Mouse (Mus musculus) lung, embryonic 14.5 days (tissue): ENCODE results near the gene Bcl11b. TPM values are rescaled to one million over a fixed set of nuclear protein-coding genes. Genes with fewer than 3 reads are reported as not detected.

Experiments used
- ATAC-seq: fragments of 200-750 bp; cut with Nextera tagmentation; 2 replicates; pipeline ENCODE4 v1.8.0; 2017; ENCODE audit warnings: mild to moderate bottlenecking, moderate TSS enrichment, moderate library complexity; ENCODE audit not compliant: insufficient read depth
- DNase-seq: peaks from one replicate; pipeline ENCODE4 v3.0.0-alpha.2; 2015
- H3K27ac ChIP-seq: fragments of 300-500 bp; sonication (generic); 2 replicates; pipeline ENCODE4 v1.5.1; 2014; ENCODE audit warnings: low read depth, mild to moderate bottlenecking, moderate library complexity
- H3K27me3 ChIP-seq: fragments of 300-500 bp; sonication (generic); 2 replicates; pipeline ENCODE4 v1.6.1; 2014; ENCODE audit warnings: low read length, control low read depth; ENCODE audit not compliant: insufficient read depth
- H3K36me3 ChIP-seq: fragments of 300-500 bp; sonication (generic); 2 replicates; pipeline ENCODE4 v1.6.1; 2014; ENCODE audit warnings: control low read depth; ENCODE audit not compliant: insufficient read depth
- H3K4me1 ChIP-seq: fragments of 300-500 bp; sonication (generic); 2 replicates; pipeline ENCODE4 v1.6.1; 2014; ENCODE audit warnings: antibody characterized with exemption, control low read depth; ENCODE audit not compliant: insufficient read depth
- H3K4me2 ChIP-seq: fragments of 300-500 bp; sonication (generic); 2 replicates; pipeline ENCODE4 v1.6.1; 2014; ENCODE audit warnings: mild to moderate bottlenecking
- H3K4me3 ChIP-seq: fragments of 300-500 bp; sonication (generic); 2 replicates; pipeline ENCODE4 v1.5.1; 2014; ENCODE audit warnings: low read depth, low read length
- H3K9ac ChIP-seq: fragments of 300-500 bp; sonication (generic); 2 replicates; pipeline ENCODE4 v1.6.1; 2014
- H3K9me3 ChIP-seq: fragments of 300-500 bp; sonication (generic); 2 replicates; pipeline ENCODE4 v1.6.1; 2016; ENCODE audit warnings: low read depth, low read length, control low read depth
- CTCF ChIP-seq: IDR thresholded peaks from 2 replicates; pipeline ENCODE4 v1.5.1; 2016; ENCODE audit warnings: antibody characterized with exemption, low read depth
- WGBS: fragments of 180-500 bp; shearing (Covaris S2); extraction: QIAGEN DNeasy Blood & Tissue Kit; methylation state at CpG from one replicate; pipeline ENCODE4 v1.1.7; 2014; 5-methylcytosine and 5-hydroxymethylcytosine counted together
- polyA plus RNA-seq: library from polyadenylated mRNA; unstranded; fragments of >200 nt; fragmentation: Nextera tagmentation; extraction: Ambion mirVana; gene quantifications from 2 replicates; pipeline ENCODE4 v1.2.1, GENCODE M21; 2014

The Bcl11b gene
- polyA plus RNA-seq, 1 experiment from 2014 or later: 4.4 TPM

DNA sequence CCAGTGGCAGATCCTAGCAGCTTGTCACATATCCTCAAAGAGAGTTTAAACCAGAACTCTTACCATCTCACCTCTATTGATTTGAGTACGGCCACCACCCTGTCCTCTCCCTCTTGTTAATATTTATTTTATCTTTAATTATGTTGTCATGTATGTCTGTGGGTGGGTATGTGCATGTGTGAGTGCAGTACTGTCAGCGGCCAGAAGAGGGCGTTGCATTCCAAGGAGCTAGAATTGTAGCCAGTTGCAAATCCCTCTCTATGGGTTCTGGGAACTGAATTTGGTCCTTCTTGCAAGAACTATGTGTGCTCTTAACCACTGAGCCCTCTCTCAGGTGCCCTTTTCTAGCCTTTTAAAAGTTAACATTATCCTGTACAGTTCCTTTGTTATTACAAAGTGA lies 98.1 kb downstream of the Bcl11b start:
- H3K9me3 ChIP-seq: peaks cover 6% of the 10 kb centered on the region; the same call in 1 of the 2 replicates
- H3K9ac ChIP-seq: no peak overlapping the region
- H3K27me3 ChIP-seq: no peaks in the 10 kb centered on the region
- no peak overlapping the region for H3K4me3 ChIP-seq
- H3K36me3 ChIP-seq: no peaks in the 10 kb centered on the region
- no peak for DNase-seq
- ATAC-seq: no peak
- WGBS: 95% methylated on average over 3 of the region's 3 CpGs
- no peak overlapping the region for H3K27ac ChIP-seq
- no peaks in the 10 kb centered on the region for H3K4me1 ChIP-seq
- TF ChIP-seq CTCF: peak; percentile 45
- no peak overlapping the region for H3K4me2 ChIP-seq

- TF ChIP-seq CTCF: no peak
- Histone ChIP-seq H3K36me3 (no peaks in the 10 kb centered on the region), H3K4me2 (no peak overlapping the region), H3K27ac (no peak overlapping the region), H3K9ac (no peak overlapping the region), H3K4me3 (no peak overlapping the region), H3K4me1 (no peaks in the 10 kb centered on the region), H3K27me3 (no peaks in the 10 kb centered on the region), H3K9me3 (peaks cover 6% of the 10 kb centered on the region; the same call in 1 of the 2 replicates)
- DNase-seq (no peak), ATAC-seq (no peak)
- WGBS: 79% methylated on average over 11 of the region's 11 CpGs
Observed at GRCm38 (mm10) chr12:107904457-107904856, 98.9 kb downstream of the Bcl11b start.

DNA sequence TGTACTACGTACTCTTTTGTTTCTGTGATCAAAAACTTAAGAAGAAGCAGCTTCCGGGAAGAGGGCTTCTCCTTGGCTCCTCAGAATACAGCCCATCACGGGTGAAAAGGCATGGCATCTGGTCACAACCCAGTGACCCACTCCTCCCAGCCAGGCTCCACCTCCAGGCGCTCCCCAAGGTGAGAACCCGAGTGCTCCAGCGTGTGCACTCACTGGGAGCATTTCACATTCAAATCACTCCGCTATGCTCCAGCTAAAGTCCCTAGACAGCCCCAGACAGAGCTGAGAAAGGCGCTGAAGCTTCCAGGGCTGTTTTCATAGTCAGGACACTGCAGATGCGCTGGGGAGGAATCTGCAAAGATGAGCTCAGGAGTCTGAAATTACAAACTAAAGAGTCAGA lies 99.5 kb downstream of the Bcl11b start:
- no peaks in the 10 kb centered on the region for H3K4me1 ChIP-seq
- no peak for ATAC-seq
- DNase-seq: no peak
- H3K27ac ChIP-seq: no peak overlapping the region
- H3K9me3 ChIP-seq: peaks cover 6% of the 10 kb centered on the region; the same call in 1 of the 2 replicates
- H3K9ac ChIP-seq: no peak overlapping the region
- WGBS: 44% methylated on average over 9 of the region's 9 CpGs
- no peaks in the 10 kb centered on the region for H3K36me3 ChIP-seq
- no peak for TF ChIP-seq CTCF
- H3K27me3 ChIP-seq: no peaks in the 10 kb centered on the region
- no peak overlapping the region for H3K4me2 ChIP-seq
- H3K4me3 ChIP-seq: no peak overlapping the region

- 86% methylated on average over 3 of the region's 3 CpGs for whole genome bisulfite sequencing
- H3K4me3 ChIP-seq: no peak overlapping the region
- no peak overlapping the region for H3K4me2 ChIP-seq
- H3K4me1 ChIP-seq: no peaks in the 10 kb centered on the region
- no peak overlapping the region for H3K27ac ChIP-seq
- TF ChIP-seq CTCF: no peak
- no peaks in the 10 kb centered on the region for H3K9me3 ChIP-seq
- no peak for DNase-seq
- H3K36me3 ChIP-seq: no peaks in the 10 kb centered on the region
- H3K9ac ChIP-seq: no peak overlapping the region
- ATAC-seq: no peak
- H3K27me3 ChIP-seq: no peaks in the 10 kb centered on the region
Observed at GRCm38 (mm10) chr12:107891449-107891848, 112.0 kb downstream of the Bcl11b start.

DNA sequence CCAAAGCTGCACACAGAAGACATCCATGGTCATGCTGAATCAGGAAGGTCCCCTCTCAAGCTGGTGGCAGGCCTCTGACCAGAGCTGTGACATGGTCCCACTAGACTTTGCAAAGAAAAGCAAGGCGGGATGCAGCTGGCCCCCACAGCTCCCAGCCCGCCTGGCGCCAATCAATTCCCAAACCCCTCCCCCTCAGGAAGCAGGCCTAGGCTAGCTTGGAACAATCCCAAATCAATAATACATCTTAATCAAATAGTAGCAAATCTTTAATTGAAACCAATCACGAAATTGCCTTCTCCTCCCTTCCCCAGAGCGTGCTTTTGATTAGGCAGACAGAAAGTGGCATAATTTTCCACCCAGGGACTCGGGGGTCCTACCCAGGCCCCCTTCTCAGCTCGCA lies 113.1 kb downstream of the Bcl11b start:
- H3K4me1 ChIP-seq: no peaks in the 10 kb centered on the region
- no peaks in the 10 kb centered on the region for H3K36me3 ChIP-seq
- ATAC-seq: peak; percentile 32; the same call in 1 of the 2 replicates
- no peak overlapping the region for H3K27ac ChIP-seq
- H3K9ac ChIP-seq: no peak overlapping the region
- no peaks in the 10 kb centered on the region for H3K27me3 ChIP-seq
- H3K9me3 ChIP-seq: no peaks in the 10 kb centered on the region
- no peak for DNase-seq
- WGBS: 77% methylated on average over 7 of the region's 7 CpGs
- H3K4me3 ChIP-seq: no peak overlapping the region
- no peak for TF ChIP-seq CTCF
- no peak overlapping the region for H3K4me2 ChIP-seq

GRCm38 (mm10) chr12:107889841-107890240 lies 113.6 kb downstream of the Bcl11b start:
- Histone ChIP-seq H3K36me3 (no peaks in the 10 kb centered on the region), H3K9me3 (no peaks in the 10 kb centered on the region), H3K9ac (no peak overlapping the region), H3K4me3 (no peak overlapping the region), H3K4me2 (no peak overlapping the region), H3K4me1 (no peaks in the 10 kb centered on the region), H3K27me3 (no peaks in the 10 kb centered on the region), H3K27ac (no peak overlapping the region)
- DNase-seq (peak; percentile 26), ATAC-seq (peak; percentile 78)
- WGBS: 61% methylated on average over 10 of the region's 10 CpGs
- TF ChIP-seq CTCF: no peak

DNA sequence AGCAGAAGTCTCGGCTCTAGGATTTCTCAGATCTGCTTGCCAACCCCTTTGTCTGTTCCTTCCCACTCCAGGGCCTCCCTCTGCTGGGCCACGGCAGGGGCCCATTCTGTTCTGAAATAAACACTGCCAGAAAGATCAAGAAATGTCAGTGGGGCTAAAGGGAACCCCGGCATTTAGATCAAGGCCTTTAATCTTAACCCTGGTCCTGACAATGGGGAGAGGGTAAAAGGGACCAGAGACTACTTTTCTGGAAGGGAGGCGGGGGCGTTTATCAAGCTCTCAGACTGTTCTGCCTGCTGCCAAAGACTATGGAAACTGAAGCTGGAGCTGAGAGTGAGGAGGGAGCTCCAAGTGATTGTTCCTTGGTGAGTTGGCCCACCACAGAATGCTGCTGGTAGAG lies 114.8 kb downstream of the Bcl11b start:
- DNase-seq (peak; percentile 24), ATAC-seq (no peak)
- no peaks in the 10 kb centered on the region for H3K36me3 ChIP-seq
- H3K4me3 ChIP-seq: no peak overlapping the region
- H3K9me3 ChIP-seq: no peaks in the 10 kb centered on the region
- WGBS: 44% methylated on average over 5 of the region's 5 CpGs
- no peaks in the 10 kb centered on the region for H3K4me1 ChIP-seq
- no peak overlapping the region for H3K9ac ChIP-seq
- H3K27ac ChIP-seq: no peak overlapping the region
- H3K27me3 ChIP-seq: no peaks in the 10 kb centered on the region
- TF ChIP-seq CTCF: no peak
- H3K4me2 ChIP-seq: no peak overlapping the region

DNA sequence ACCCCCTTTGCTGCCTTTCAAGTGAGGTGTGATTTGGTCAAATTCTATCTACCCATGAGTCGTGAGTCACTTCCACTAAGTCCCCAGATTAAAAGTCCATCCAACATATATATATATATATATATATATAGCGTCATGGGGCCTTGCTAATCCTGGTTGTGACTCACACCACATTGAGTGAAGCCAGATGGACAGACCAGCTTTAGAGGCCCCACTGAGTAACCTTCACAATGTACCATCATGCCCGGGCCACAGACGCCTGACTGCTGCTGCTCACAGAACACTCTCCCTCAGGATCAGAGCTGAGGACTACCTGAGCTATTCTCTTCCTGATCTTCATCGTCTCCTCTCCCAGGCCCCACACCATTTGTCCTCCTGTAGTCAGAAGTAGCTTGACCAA lies 115.4 kb downstream of the Bcl11b start:
- Histone ChIP-seq H3K9me3 (no peaks in the 10 kb centered on the region), H3K27me3 (no peaks in the 10 kb centered on the region), H3K4me1 (no peaks in the 10 kb centered on the region), H3K4me3 (no peak overlapping the region), H3K27ac (no peak overlapping the region), H3K4me2 (no peak overlapping the region), H3K9ac (no peak overlapping the region), H3K36me3 (no peaks in the 10 kb centered on the region)
- no peak for TF ChIP-seq CTCF
- 71% methylated on average over 5 of the region's 5 CpGs for WGBS
- DNase-seq (no peak), ATAC-seq (no peak)
